Mouse (Mus musculus) CD4-positive, CD25-positive, alpha-beta regulatory T cell, adult 9 weeks (primary cell): Measurements from ENCODE around the gene Abca12. TPM values are rescaled to one million over a fixed set of nuclear protein-coding genes. Genes with fewer than 3 reads are reported as not detected.

Source experiments
- polyA plus RNA-seq: library from polyadenylated mRNA; unstranded; fragments of 100-300 nt; shearing (Covaris generic); gene quantifications from one replicate; pipeline ENCODE4 v1.2.1, GENCODE M21; 2017

The Abca12 gene
- polyA plus RNA-seq: not detected

GRCm38 (mm10) chr1:71414810-71415209 lies at the start of gene Abca12:
Gene Abca12, minus strand, starts transcription at chr1:71414910.

Other genes with a start within 250 kb of the Abca12 start
- 34.5 TPM for gene Atic, start 142.2 kb upstream of the Abca12 start, polyA plus RNA-seq
- gene Fn1, start 238.3 kb upstream of the Abca12 start, polyA plus RNA-seq: 0.27 TPM